Mouse (Mus musculus): ENCODE measurements at regions not wholly inside any gene's neighbourhood (a gene's known extent, or its start where the extent isn't known, plus 50 kb on each side); places are given as distances from the start of the nearest gene placed in this dataset.

DNA sequence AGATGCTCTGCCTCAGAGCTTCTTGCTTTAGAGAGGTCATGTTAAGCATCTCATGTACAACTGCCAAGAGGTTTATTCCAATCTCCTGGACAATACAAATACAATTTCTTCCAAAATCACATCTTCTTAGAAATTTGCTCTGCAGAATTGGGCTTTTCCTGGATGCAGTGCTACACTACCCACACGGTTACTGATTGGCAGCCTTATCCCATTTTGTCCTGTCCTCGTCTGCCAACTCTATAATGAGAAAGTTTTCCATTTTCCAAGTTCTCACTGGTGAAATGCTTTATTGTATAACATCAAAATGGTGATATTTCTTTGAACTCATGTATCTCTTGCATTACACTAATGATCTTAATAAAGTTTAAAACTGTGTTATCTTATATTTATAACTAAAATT lies 282.1 kb upstream of the Slitrk3 start:
- no peak for TF ChIP-seq EP300 (IDR thresholded peaks at IDR 0.05; ENCODE audit: insufficient read depth, low read depth, low read length)
- no peak for TF ChIP-seq CTCF (IDR thresholded peaks at IDR 0.05; ENCODE audit: low read depth, low read length)
- TF ChIP-seq POLR2A (IDR thresholded peaks at IDR 0.05; ENCODE audit: insufficient read depth, low read length) = no peak

Measured in ES-Bruce4 (cell line).